Mouse (Mus musculus): ENCODE results near the gene Spem2. TPM values are rescaled to one million over a fixed set of nuclear protein-coding genes. Genes with fewer than 3 reads are reported as not detected.
A peak's percentile ranks its signal among the peaks of the same experiment; 100 is the strongest.

The Spem2 gene
- total RNA-seq, 1 experiment from 2014 or later, result not detected

DNA sequence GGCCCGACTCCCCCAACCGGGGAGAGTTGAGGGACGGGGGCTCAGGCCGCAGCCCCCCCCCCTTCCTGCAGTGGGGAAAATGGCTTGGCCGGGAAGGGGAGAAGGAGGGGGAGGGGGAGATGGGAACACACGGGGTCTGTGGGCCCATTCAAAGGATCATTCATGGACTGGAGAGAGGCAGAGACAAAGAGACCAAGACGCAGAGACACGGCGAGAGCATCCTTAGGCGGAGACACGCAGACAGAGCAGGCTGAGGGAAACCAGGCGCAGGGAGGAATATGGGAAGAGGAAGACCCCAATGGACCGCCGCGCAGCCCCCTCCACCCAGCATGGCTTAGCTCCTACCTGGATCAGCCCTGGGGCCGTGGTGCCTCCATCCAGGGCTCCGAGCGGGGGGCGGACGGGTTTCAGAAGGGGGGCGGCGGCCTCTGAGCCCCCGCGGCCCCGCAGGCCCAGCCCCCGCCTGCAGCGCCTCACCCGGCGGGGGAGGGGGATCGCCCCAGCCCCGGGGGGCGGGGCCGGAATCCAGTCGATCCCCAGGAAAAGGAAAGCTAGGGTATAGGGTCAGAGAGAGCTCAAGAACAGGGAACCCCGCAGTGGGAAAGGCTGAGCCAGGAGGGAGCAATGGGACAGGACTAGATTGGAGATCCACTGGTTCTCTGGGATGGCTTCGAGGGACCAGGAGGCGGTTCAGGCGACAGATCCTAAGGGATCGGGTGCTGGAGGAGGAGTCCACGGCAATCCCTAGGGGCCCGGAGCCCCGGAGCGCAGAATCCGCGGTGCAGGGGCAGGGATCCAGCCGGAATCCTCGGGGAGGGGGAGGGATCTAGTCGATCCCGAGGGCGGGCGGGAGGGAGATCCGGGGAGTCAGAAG is 18.7 kb upstream of the Spem2 start:
- no peak for ATAC-seq (replicated peaks; ENCODE audit: insufficient number of reproducible peaks, low FRiP score, low TSS enrichment, poor library complexity, severe bottlenecking)

DNA sequence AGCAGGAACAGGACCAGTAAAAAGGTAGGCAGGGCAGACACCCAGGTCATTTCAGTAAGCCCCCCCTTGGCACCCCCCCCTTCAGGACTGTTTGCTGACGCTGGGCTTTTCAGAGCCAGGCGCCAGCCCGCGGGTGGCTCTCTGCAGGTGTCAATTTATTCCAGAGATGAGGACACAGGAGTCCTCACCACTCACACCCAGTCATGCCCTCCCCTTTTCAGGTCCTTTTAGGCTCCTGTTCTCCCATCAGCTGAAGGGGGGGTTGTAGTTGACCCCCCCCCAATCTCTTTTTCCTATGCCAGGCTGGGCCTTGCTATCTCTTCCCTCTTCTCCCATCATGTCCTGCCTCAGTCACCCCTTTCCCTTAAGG is 17.7 kb upstream of the Spem2 start:
- ATAC-seq (replicated peaks; ENCODE audit: insufficient number of reproducible peaks, low FRiP score, low TSS enrichment, poor library complexity, severe bottlenecking), result no peak

DNA sequence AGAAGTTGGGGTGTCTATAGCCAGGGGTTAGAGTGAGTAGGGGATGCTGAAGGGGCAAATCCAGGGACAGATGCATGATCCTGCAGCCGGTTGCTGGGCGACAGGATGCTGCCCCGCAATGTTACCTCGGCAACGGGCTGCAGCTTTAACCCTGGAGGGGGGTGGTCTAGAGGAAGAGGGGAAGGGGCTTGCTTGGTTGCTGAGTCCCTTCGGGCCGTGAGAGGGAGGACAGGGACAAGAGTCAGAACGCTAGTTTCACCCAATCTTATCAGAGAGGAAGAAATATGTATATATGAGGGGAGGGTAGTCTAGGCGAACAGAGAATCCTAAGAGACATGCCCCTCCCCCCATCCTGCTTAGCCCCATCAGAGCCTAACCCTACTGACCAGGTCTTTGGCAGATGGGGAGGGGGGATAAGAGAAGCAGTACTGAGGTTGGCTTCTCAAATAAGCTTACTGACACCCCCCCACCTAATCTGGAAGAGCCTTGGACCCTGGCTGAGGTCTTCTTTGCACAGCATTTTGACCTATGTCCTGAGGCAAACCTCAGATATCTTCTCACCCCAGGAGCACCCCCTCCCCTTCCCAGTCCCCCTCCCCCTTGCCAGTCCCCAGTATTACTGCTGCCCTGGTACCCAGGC is 17.2 kb upstream of the Spem2 start:
- no peak for ATAC-seq (replicated peaks; ENCODE audit: insufficient number of reproducible peaks, low FRiP score, low TSS enrichment, poor library complexity, severe bottlenecking)

DNA sequence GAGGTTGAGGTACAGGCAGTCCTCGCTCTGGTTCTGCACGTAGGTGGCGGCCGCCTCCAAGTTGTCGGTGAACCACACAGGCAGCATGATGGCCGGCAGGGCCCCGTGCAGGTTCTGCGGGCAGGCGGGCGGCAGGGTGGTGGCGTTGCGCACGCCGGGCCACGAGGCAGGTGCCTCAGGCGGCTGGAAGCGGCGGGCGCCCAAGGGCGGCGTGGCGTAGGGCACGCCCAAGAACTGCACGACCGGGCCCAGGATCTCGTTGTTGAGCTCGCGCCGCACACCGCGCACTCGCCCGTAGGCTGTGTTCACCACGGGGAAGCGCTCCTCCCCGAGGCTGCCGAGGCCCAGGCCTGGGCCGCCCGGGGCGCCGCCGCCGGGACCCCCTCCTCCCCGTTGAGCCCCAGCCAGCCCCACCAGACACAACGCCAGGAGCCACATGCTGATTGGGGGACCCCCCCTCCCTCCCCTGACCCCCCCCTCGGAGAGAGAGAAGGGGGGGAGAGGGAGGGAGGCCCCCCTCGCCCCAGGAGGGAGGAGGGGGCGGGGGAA is 15.8 kb upstream of the Spem2 start:
- ATAC-seq (replicated peaks; ENCODE audit: insufficient number of reproducible peaks, low FRiP score, low TSS enrichment, poor library complexity, severe bottlenecking), result no peak

DNA sequence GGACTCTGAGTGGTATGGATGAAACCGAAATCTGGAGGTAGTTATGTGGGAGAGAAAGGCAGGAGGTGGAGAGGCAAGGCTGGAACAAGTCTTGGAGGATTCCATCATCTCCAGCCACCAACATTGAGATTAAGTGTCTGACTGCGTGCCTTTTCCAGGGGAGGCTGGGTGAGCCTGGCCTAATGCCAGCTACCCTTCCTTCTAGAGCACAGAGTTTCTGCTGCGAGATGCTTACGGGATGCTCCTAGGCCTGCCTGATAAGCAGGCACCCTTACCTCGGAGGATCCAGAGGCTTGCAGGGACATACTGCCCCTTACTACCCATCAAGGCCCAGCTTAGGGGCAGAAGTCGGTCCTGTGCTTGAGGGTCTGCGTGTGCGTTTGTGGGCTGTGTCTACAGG is 15.3 kb upstream of the Spem2 start:
- no peak for ATAC-seq (replicated peaks; ENCODE audit: insufficient number of reproducible peaks, low FRiP score, low TSS enrichment, poor library complexity, severe bottlenecking)

DNA sequence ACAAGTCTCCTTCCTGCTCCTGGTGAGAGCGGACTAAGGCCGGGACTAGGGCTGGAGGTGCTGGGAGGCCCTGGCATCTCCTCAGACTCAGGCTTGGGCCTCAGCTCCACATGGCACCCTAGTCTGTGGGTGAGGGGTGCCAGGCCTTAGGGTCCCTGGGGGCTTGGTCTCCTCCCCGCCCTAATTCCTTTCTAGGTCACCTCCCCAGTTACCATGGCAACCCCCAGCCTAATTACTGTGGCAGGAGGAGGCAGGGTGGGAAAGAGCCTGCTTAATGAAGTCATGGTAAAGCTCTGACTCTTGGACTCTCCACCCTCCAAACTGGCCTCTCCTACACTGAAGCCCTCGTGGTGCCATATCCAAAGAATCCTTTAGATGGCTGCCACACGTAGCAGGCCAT is 10.6 kb upstream of the Spem2 start:
- no peak for ATAC-seq (replicated peaks; ENCODE audit: insufficient number of reproducible peaks, low FRiP score, low TSS enrichment, poor library complexity, severe bottlenecking)

DNA sequence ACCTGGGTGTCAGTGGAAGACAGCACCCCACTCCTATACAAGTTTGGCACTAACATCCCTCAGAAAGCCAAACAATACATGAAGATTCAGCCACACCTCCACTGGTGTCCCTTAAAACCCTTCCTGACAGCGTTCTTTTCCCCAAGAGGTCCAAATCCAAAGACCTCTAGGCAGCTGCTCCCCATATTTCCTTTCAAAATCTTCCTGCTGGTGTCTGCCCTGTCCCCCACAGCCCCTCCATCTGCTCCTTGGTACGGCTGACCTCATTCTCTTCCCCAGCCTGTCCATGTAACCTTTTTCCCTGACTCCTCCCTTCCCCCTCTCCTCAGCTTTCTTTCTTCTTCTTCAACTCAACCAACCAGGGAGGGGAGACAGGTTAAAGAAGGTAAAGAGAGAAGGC is 5.2 kb upstream of the Spem2 start:
- ATAC-seq (replicated peaks; ENCODE audit: insufficient number of reproducible peaks, low FRiP score, low TSS enrichment, poor library complexity, severe bottlenecking), result no peak

DNA sequence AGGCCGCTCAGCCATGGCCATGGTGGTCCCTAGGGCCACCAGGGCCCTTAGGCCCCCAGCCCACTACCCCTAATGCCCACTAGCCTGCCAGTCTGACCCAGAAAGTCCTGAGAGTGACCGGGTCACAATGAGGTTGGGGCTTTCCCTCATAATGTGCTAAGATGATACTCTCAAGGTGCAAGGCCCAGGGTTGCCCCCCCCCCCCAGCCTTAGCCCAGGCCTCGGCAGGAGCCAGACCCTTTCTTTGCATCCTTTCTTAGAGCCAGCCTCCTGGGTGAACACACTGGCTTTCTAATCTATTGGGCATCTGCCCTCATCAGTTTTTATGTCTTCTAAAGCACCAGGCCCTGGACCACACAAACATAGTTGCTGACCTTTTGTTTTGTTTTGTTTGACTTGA is 3.8 kb upstream of the Spem2 start, which contains the start of gene Spem1:
Gene Spem1, minus strand, starts transcription at position 101 of the 400 bp plus-strand sequence.
- no peak for ATAC-seq (replicated peaks; ENCODE audit: insufficient number of reproducible peaks, low FRiP score, low TSS enrichment, poor library complexity, severe bottlenecking)

DNA sequence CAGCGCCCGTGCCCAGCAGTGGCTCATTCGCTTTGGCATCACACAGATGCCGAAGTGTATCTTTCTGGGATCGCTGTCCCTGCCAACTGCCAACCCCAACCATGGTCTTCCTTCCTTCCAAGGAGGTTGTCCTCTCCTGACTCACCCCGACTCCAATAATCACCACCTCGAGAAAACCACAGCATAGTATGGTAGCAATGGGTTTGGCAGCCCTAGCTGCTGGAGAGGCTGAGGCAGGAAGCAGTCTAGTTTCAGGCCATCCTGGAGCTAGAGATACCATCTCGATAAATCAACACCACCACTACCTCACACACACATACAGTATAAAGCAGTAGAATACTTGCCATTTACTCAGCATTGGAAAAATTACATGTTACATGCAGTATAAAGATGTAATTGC is 606 bp upstream of the Spem2 start:
- ATAC-seq (replicated peaks; ENCODE audit: insufficient number of reproducible peaks, low FRiP score, low TSS enrichment, poor library complexity, severe bottlenecking), result no peak

DNA sequence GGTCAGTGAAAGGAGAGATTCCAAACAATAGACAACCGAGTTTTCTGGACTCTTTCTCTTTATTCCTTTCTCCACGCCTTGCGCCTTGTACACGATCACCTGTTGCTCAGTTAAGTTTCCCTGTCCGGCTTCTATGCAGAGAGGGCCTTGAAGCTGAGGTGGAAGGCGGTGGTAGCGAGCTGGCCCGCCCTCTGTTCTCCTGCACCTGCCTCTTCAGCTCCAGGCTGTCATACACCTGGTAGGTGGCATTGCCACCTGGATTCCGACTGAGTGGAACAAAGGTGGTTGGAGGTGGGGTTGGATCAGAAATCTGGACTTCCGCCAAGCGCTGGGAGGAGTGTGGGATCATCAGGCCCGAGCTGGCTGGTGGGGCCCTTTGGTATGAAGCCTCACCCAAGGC is 1.7 kb downstream of the Spem2 start:
- no peak for ATAC-seq (replicated peaks; ENCODE audit: insufficient number of reproducible peaks, low FRiP score, low TSS enrichment, poor library complexity, severe bottlenecking)

DNA sequence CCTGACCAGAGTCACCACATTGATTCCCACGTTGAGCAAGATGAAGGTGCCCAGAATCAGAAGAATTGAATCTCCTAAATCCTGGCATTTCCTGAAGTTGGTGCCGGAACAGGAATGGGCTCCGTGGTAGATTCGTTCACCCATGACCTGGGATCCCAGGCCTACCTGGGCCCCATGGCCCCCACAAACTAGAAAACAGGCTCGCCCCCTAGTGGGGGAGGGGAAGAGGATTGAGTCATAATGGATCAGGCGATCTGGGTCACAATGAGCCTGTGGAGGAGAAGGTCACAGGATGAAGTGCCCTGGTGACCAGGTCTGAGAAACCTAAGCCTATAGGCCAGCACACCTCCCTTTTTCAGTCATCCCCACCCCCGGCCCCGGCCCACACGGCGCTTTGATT is 3.1 kb downstream of the Spem2 start, which contains the start of gene Gm39566:
Gene Gm39566, minus strand, starts transcription at position 144 of the 400 bp plus-strand sequence.
- ATAC-seq (replicated peaks; ENCODE audit: insufficient number of reproducible peaks, low FRiP score, low TSS enrichment, poor library complexity, severe bottlenecking), result no peak

DNA sequence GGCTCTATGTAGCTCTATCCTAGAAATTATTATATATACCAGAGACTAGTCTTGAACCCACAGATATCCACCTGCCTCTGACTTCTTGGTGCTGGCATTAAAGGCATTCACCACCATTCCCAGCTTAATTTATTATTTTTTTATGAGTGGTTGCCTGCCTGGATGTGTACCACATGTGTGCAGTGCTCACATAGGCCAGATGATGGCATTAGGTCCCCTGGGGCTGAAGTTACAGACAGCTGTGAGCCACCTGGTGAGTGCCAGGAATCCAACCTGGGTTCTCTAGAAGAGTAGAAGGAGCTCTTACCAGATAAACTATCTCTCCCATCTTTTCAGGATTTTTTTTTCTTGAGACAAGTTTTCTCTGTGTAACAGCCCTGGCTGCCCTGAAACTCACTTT is 8.0 kb downstream of the Spem2 start:
- ATAC-seq (replicated peaks; ENCODE audit: insufficient number of reproducible peaks, low FRiP score, low TSS enrichment, poor library complexity, severe bottlenecking), result no peak

DNA sequence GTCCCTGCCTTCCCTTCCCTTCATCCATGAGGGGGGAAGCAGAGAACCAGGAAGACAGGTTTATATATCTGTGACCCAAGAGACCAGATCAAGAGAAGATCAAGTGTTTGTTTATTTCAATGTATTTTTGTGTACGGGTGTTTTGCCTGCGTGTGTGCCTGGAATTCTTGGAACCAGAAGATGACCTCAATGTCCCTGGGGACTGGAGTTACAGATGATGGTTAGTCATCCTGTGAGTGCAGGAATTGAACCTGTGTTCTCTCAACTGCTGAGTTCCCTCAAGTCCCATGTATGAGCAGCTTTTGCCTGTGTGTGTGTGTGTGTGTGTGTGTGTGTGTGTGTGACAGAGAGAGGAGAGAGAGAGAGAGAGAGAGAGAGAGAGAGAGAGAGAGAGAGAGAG is 10.6 kb downstream of the Spem2 start:
- no peak for ATAC-seq (replicated peaks; ENCODE audit: insufficient number of reproducible peaks, low FRiP score, low TSS enrichment, poor library complexity, severe bottlenecking)

DNA sequence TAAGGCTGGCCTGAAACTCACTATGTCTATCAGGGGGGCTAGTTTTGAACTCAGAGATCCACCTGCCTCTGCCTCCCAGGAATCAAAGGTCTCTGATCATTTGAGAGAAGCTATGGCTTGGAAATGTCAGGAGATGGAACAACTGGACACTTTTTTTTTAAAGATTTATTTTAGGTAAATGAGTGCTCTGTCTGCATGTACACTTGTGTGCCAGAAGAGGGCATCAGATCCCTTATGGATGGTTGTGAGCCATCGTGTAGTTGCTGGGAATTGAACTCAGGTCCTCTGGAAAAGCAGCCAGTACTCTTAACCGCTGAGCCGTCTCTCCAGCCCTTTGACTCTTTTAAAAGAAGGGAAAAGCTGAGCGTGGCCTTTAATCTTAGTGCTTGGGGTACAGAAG is 11.9 kb downstream of the Spem2 start:
- ATAC-seq (replicated peaks; ENCODE audit: insufficient number of reproducible peaks, low FRiP score, low TSS enrichment, poor library complexity, severe bottlenecking), result no peak

DNA sequence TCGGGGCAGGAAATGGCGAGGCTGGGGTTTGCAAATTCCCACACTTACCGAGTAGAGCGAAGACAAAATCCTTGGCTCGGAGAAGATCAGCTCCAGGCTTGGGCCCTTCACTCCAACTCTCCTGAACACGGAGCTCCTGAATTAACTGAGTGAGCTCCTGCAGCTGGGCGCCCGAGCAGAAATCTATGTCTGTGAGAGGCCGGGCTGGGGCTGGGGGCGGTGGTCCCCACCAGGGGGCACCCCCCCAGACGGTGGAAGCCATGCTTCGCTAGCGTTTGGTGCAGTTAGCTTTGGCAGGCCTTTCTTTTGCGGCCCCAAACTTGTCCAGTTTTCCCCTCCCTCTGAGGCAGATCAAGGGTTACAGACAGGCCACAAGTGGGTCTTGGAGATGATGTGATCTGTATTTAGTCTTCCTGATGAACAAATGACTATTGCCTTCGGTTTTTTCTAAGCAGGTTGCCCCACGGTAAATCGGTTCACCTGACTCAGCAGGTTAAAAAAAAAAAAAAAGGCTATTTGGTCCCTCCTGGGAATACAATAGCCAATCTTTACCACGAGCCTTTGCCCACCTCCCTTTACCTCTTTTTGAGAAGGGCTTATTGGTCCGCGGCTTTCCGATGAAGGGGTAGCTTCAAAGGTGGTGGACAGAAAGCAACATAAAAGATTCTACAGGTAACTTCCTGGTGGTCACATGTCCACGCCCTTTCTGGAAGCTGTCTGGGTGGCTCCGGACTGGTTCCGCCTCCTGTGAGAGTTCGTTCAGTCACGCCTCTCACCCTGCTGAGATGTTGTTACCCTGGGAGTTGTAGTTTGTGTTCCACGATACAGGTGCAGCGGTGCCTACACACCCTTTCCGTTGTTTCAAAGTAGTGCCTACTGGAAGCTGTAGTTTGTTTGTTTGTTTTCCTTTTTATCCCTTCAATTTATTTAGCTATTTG is 13.0 kb downstream of the Spem2 start, which contains the start of gene Tmem102:
Gene Tmem102, minus strand, starts transcription at position 653 of the 938 bp plus-strand sequence.
- ATAC-seq (replicated peaks; ENCODE audit: insufficient number of reproducible peaks, low FRiP score, low TSS enrichment, poor library complexity, severe bottlenecking), result no peak

DNA sequence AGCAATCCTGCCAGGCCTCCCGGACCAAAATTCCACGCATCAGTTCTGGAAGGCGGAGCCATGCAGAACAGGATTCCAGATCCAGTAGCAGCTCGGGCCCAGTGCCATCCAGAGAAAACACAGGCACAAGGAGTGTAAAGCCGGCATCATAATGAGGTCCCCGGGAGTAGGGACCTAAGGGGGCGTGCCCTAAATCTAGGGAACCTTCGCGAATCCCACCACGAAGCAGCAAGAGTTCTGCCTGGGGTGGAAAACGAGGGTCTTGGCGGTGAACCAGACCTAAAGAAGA is 13.7 kb downstream of the Spem2 start:
- no peak for ATAC-seq (replicated peaks; ENCODE audit: insufficient number of reproducible peaks, low FRiP score, low TSS enrichment, poor library complexity, severe bottlenecking)

DNA sequence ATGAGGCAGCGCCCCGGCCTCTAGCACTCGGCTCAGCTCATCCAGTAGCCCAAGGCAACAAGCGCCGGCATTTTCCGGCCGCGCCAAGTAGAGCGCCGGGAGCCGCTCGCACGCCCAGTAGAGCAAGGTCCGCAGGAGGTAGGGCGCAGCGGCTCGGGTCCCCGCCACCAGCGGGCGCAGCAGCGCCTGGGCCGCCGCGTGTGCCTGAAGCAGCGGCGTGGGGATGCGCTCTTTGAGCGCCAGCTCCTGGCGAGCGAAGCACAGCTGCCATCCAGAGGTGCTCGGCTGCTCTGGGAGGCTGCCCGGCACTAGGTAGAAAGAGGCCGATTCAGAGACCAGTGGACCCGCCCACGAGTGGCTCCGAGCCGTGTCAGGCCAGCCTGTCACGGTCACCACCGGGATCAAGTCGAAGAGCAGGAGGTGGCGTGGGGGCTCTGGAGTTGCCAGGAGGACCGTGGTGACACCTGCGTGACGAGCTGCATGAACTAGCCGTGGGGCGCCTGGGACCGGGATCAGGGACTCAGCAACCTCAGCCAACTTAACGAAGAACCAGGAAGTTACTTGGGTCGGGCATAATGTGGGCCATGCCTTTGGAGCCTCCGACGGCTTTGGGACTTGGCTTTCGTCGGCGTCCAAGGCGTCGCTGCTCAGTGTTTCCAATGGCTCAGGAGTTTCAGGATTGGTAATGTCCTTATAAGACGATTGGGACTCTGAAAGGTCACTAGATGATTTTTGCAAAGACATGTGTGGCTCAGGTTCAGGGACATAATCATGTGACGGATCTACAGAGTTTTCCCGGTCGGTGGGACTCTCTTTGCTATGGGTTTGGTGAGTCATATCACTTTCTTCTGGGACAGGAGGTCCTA is 14.2 kb downstream of the Spem2 start:
- ATAC-seq (replicated peaks; ENCODE audit: insufficient number of reproducible peaks, low FRiP score, low TSS enrichment, poor library complexity, severe bottlenecking), result peak; percentile 36

DNA sequence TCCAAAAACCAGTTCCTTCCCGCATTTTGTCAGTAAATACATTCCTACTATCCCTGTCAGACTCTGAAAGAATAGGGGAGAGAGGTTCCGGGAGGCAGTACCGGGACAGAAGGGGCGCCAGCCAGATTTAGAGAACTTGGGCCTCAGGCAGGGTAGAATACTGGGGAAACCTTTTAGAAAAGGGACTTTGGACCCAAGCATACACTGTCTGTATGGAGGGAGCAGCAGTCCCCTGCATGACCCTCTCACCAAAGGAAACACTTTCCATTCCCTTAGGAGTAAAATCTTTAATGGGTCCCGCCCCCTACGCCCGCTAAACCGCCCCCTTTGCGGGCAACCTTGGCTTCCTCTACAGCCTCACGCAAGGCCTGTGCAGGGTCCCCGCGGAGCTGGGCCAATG is 14.9 kb downstream of the Spem2 start:
- no peak for ATAC-seq (replicated peaks; ENCODE audit: insufficient number of reproducible peaks, low FRiP score, low TSS enrichment, poor library complexity, severe bottlenecking)

All from monocyte, adult 5-6 weeks (primary cell).